ENCODE assay signal across 22 mouse cellular contexts in genomic region chr12:89672819-89673218, GRCm38 (mm10).
DNase-seq lines count a peak whose midpoint lies in the region; ATAC-seq lines count a peak whose summit lies in the region.
"Had no signal": no experiment of that assay in that cellular context is flagged by ENCODE, and none has a peak within 500 bp of the region (broad histone marks: within the 10 kb centered on the region; RNA-seq: fewer than 3 reads in every experiment).

No protein-coding gene starts in this region.

- no peaks in the 10 kb centered on the region for H3K9me3 ChIP-seq in neural tube, embryonic 13.5 days
- no peaks in the 10 kb centered on the region for H3K9me3 ChIP-seq in neural tube, embryonic 14.5 days (ENCODE audit: control insufficient read depth, low read length)
- no peaks in the 10 kb centered on the region for H3K9me3 ChIP-seq in neural tube, embryonic 15.5 days (replicated peaks)
- H3K9me3 ChIP-seq in hindbrain, embryonic 14.5 days (ENCODE audit: control insufficient read depth, low read length), result no peaks in the 10 kb centered on the region
- H3K9me3 ChIP-seq: embryonic facial prominence, embryonic 12.5 days; embryonic facial prominence, embryonic 15.5 days; forebrain, embryonic 10.5 days; forebrain, embryonic 12.5 days had no signal

- 41% methylated on average over 2 of the region's 2 CpGs for WGBS in neural tube, embryonic 13.5 days
- WGBS in neural tube, embryonic 14.5 days, result 51% methylated on average over 2 of the region's 2 CpGs
- 40% methylated on average over 2 of the region's 2 CpGs for WGBS in neural tube, embryonic 15.5 days
- WGBS in hindbrain, embryonic 14.5 days, result 70% methylated on average over 2 of the region's 2 CpGs

- H3K4me2 ChIP-seq in neural tube, embryonic 13.5 days, result no peak overlapping the region
- H3K4me2 ChIP-seq in neural tube, embryonic 14.5 days (ENCODE audit: low read depth, low read length), result no peak overlapping the region
- no peak overlapping the region for H3K4me2 ChIP-seq in neural tube, embryonic 15.5 days
- no peak overlapping the region for H3K4me2 ChIP-seq in hindbrain, embryonic 14.5 days (replicated peaks)
- H3K4me2 ChIP-seq: embryonic facial prominence, embryonic 12.5 days; embryonic facial prominence, embryonic 15.5 days; forebrain, embryonic 12.5 days had no signal

- H3K4me1 ChIP-seq in neural tube, embryonic 13.5 days (replicated peaks), result peaks cover 6% of the 10 kb centered on the region
- H3K4me1 ChIP-seq in neural tube, embryonic 14.5 days (ENCODE audit: control insufficient read depth, insufficient read depth, low read length), result no peaks in the 10 kb centered on the region
- H3K4me1 ChIP-seq in neural tube, embryonic 15.5 days, result no peaks in the 10 kb centered on the region
- H3K4me1 ChIP-seq in hindbrain, embryonic 14.5 days (replicated peaks; ENCODE audit: control insufficient read depth, insufficient read depth, low read length), result no peaks in the 10 kb centered on the region
- H3K4me1 ChIP-seq: embryonic facial prominence, embryonic 12.5 days; embryonic facial prominence, embryonic 15.5 days; forebrain, embryonic 12.5 days had no signal

- no peak overlapping the region for H3K9ac ChIP-seq in neural tube, embryonic 13.5 days
- no peak overlapping the region for H3K9ac ChIP-seq in neural tube, embryonic 14.5 days (replicated peaks; ENCODE audit: low read depth, low read length)
- no peak overlapping the region for H3K9ac ChIP-seq in neural tube, embryonic 15.5 days (replicated peaks)
- H3K9ac ChIP-seq in hindbrain, embryonic 14.5 days, result no peak overlapping the region
- H3K9ac ChIP-seq: embryonic facial prominence, embryonic 12.5 days; embryonic facial prominence, embryonic 15.5 days; forebrain, embryonic 12.5 days had no signal

- no peak for DNase-seq in neural tube, embryonic 10.5 days (ENCODE audit: extremely low spot score, low spot score)
- no peak for DNase-seq in hindbrain, embryonic 14.5 days (ENCODE audit: low spot score)
- DNase-seq: adrenal gland, adult 2 months; adrenal gland, postnatal 10 days; adrenal gland, postnatal 25 days; cerebellum, adult 11 months; cerebellum, adult 18-20 months; cerebellum, adult 8-10 months; cerebellum, adult 9-11 months; cerebellum, postnatal 14 days; cerebellum, postnatal 36 days; embryo, embryonic 11 days had no signal

- no peaks in the 10 kb centered on the region for H3K36me3 ChIP-seq in neural tube, embryonic 13.5 days
- no peaks in the 10 kb centered on the region for H3K36me3 ChIP-seq in neural tube, embryonic 14.5 days (ENCODE audit: control insufficient read depth, insufficient read depth, low read length)
- no peaks in the 10 kb centered on the region for H3K36me3 ChIP-seq in neural tube, embryonic 15.5 days
- H3K36me3 ChIP-seq in hindbrain, embryonic 14.5 days (replicated peaks; ENCODE audit: control insufficient read depth, insufficient read depth), result no peaks in the 10 kb centered on the region
- H3K36me3 ChIP-seq: embryonic facial prominence, embryonic 12.5 days; embryonic facial prominence, embryonic 15.5 days; forebrain, embryonic 10.5 days; forebrain, embryonic 12.5 days had no signal

- 0 out of 2 replicates have a peak overlapping the region, but pooled peaks have one; percentile 2 for H3K27ac ChIP-seq in neural tube, embryonic 13.5 days (replicated peaks)
- no peak overlapping the region for H3K27ac ChIP-seq in neural tube, embryonic 14.5 days (ENCODE audit: low read depth, low read length)
- no peak overlapping the region for H3K27ac ChIP-seq in neural tube, embryonic 15.5 days (replicated peaks)
- H3K27ac ChIP-seq in hindbrain, embryonic 14.5 days, result no peak overlapping the region
- H3K27ac ChIP-seq: embryonic facial prominence, embryonic 12.5 days; embryonic facial prominence, embryonic 15.5 days; forebrain, embryonic 10.5 days; forebrain, embryonic 12.5 days had no signal

- peak; percentile 84 for ATAC-seq in neural tube, embryonic 13.5 days (ENCODE audit: low read depth)
- peak; percentile 78 for ATAC-seq in neural tube, embryonic 14.5 days (ENCODE audit: low read depth)
- 0 out of 2 replicates have a peak, but pooled peaks have one; percentile 38 for ATAC-seq in neural tube, embryonic 15.5 days (ENCODE audit: low FRiP score)
- no peak for ATAC-seq in hindbrain, embryonic 14.5 days (ENCODE audit: low FRiP score)
- ATAC-seq: forebrain, embryonic 14.5 days; forebrain, embryonic 16.5 days had no signal

- no peaks in the 10 kb centered on the region for H3K27me3 ChIP-seq in neural tube, embryonic 13.5 days
- no peaks in the 10 kb centered on the region for H3K27me3 ChIP-seq in neural tube, embryonic 14.5 days (ENCODE audit: control insufficient read depth, insufficient read depth, low read length)
- no peaks in the 10 kb centered on the region for H3K27me3 ChIP-seq in neural tube, embryonic 15.5 days (replicated peaks)
- no peaks in the 10 kb centered on the region for H3K27me3 ChIP-seq in hindbrain, embryonic 14.5 days (ENCODE audit: control insufficient read depth, insufficient read depth, low read length)
- H3K27me3 ChIP-seq: embryonic facial prominence, embryonic 12.5 days; embryonic facial prominence, embryonic 15.5 days; forebrain, embryonic 12.5 days had no signal

- H3K4me3 ChIP-seq in neural tube, embryonic 13.5 days, result no peak overlapping the region
- H3K4me3 ChIP-seq in neural tube, embryonic 14.5 days (ENCODE audit: low read depth, low read length), result no peak overlapping the region
- no peak overlapping the region for H3K4me3 ChIP-seq in neural tube, embryonic 15.5 days (replicated peaks)
- H3K4me3 ChIP-seq in hindbrain, embryonic 14.5 days (replicated peaks; ENCODE audit: low read length), result no peak overlapping the region
- H3K4me3 ChIP-seq: embryonic facial prominence, embryonic 12.5 days; embryonic facial prominence, embryonic 15.5 days; erythroblast, embryonic 14.5 days; forebrain, embryonic 10.5 days; forebrain, embryonic 12.5 days had no signal
